Mouse (Mus musculus) myocyte (in vitro differentiated cells): ENCODE measurements at regions not wholly inside any gene's neighbourhood (a gene's known extent, or its start where the extent isn't known, plus 50 kb on each side); places are given as distances from the start of the nearest gene placed in this dataset.

Source experiments
- H3K27me3 ChIP-seq: one replicate; pipeline ENCODE4 v1.6.1; 2011; ENCODE audit not compliant: control insufficient read depth, insufficient read depth, insufficient read length
- H3K36me3 ChIP-seq: one replicate; pipeline ENCODE4 v1.6.1; 2011; ENCODE audit not compliant: control insufficient read depth, insufficient read depth
- H3K4me2 ChIP-seq: one replicate; pipeline ENCODE4 v1.6.1; 2011; ENCODE audit warnings: low read depth, control low read depth
- H3K4me3 ChIP-seq: one replicate; pipeline ENCODE4 v1.5.1; 2011; ENCODE audit warnings: mild to moderate bottlenecking, control low read depth, moderate library complexity
- H3K79me2 ChIP-seq: one replicate; pipeline ENCODE4 v1.6.1; 2011; ENCODE audit not compliant: control insufficient read depth, insufficient read depth
- H3ac ChIP-seq: one replicate; pipeline ENCODE4 v1.6.1; 2011; ENCODE audit not compliant: control insufficient read depth, insufficient read length
- CEBPB ChIP-seq: IDR thresholded peaks from 2 replicates; pipeline ENCODE4 v1.6.1; 2011; ENCODE audit warnings: mild to moderate bottlenecking, moderate library complexity; ENCODE audit not compliant: poor library complexity, insufficient read depth, severe bottlenecking
- E2F4 ChIP-seq: IDR thresholded peaks from one replicate; pipeline ENCODE4 v1.6.1; 2011; ENCODE audit warnings: mild to moderate bottlenecking, control low read depth, moderate library complexity; ENCODE audit not compliant: insufficient read depth
- MAX ChIP-seq: IDR thresholded peaks from one replicate; pipeline ENCODE4 v1.6.1; 2011; ENCODE audit warnings: low read depth, mild to moderate bottlenecking, control low read depth
- MYOD1 ChIP-seq, 3 experiments: IDR thresholded peaks; one replicate each; pipeline ENCODE4 v1.6.1; 2011; ENCODE audit warnings: control low read depth in 2 of 3, low read depth in 2 of 3, mild to moderate bottlenecking in 2 of 3, moderate library complexity in 1 of 3; ENCODE audit not compliant: insufficient read length in 2 of 3, control insufficient read depth in 1 of 3
- MYOG ChIP-seq, 3 experiments: IDR thresholded peaks; one replicate each; pipeline ENCODE4 v1.6.1; 2011; ENCODE audit warnings: control low read depth in 2 of 3, low read depth in 2 of 3, mild to moderate bottlenecking in 2 of 3; ENCODE audit not compliant: insufficient read length in 2 of 3, control insufficient read depth in 1 of 3, insufficient read depth in 1 of 3
- POLR2A ChIP-seq: IDR thresholded peaks from one replicate; pipeline ENCODE4 v1.6.1; 2011; ENCODE audit warnings: low read depth, mild to moderate bottlenecking, control low read depth, moderate library complexity; ENCODE audit not compliant: insufficient read length
- POLR2AphosphoS2 ChIP-seq: IDR thresholded peaks from one replicate; pipeline ENCODE4 v1.6.1; 2011; ENCODE audit warnings: low read depth, control low read depth; ENCODE audit not compliant: insufficient read length
- REST ChIP-seq: IDR thresholded peaks from one replicate; pipeline ENCODE4 v1.6.1; 2011; ENCODE audit warnings: mild to moderate bottlenecking, control low read depth, moderate library complexity; ENCODE audit not compliant: insufficient read depth, insufficient read length
- SRF ChIP-seq: IDR thresholded peaks from one replicate; pipeline ENCODE4 v1.6.1; 2011; ENCODE audit warnings: low read depth; ENCODE audit not compliant: control insufficient read depth, insufficient read length
- TCF12 ChIP-seq: IDR thresholded peaks from one replicate; pipeline ENCODE4 v1.6.1; 2011; ENCODE audit warnings: mild to moderate bottlenecking, control low read depth; ENCODE audit not compliant: poor library complexity, insufficient read depth, severe bottlenecking
- TCF3 ChIP-seq: IDR thresholded peaks from one replicate; pipeline ENCODE4 v1.6.1; 2011; ENCODE audit warnings: low read depth, control low read depth; ENCODE audit not compliant: insufficient read length
- USF1 ChIP-seq: IDR thresholded peaks from one replicate; pipeline ENCODE4 v1.6.1; 2011; ENCODE audit warnings: low read depth, mild to moderate bottlenecking, control low read depth, moderate library complexity

DNA sequence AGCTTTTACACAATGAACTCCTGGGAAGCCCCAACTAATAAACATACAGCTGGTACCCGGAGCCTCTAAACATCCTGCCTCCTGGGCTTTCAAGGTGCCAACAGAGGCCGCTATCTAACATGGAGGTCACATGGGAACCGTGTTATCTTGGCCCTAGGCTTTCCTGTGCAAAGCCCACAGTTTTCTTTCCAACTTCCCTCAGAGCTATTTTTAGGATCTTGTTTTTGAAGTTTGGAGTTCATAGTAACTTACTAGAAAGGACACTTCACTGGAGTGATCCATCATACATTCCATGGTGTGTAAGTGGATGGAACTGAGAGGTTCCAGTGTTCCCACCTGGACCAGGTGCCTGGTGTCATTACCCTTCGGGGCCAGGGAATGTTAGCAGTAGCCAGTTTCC is 220.6 kb downstream of the Gadd45g start:
- Histone ChIP-seq H3K4me3 (no peak overlapping the region), H3K79me2 (no peaks in the 10 kb centered on the region), H3K36me3 (no peaks in the 10 kb centered on the region), H3K4me2 (no peak overlapping the region), H3K27me3 (no peaks in the 10 kb centered on the region), H3ac (no peak overlapping the region)
- TF ChIP-seq CEBPB, result no peak
- no peak for TF ChIP-seq REST
- no peak for TF ChIP-seq TCF3
- TF ChIP-seq POLR2A, result no peak
- no peak for TF ChIP-seq POLR2AphosphoS2
- no peak for TF ChIP-seq USF1
- no peak for TF ChIP-seq MAX
- no peak for TF ChIP-seq MYOG (IDR thresholded peaks at IDR 0.05; ENCODE audit: control insufficient read depth in 1 of 3, insufficient read depth in 1 of 3, insufficient read length in 2 of 3, low read depth in 2 of 3)
- no peak for TF ChIP-seq SRF
- no peak for TF ChIP-seq TCF12
- no peak for TF ChIP-seq E2F4
- TF ChIP-seq MYOD1 (IDR thresholded peaks at IDR 0.05; ENCODE audit: control insufficient read depth in 1 of 3, insufficient read length in 2 of 3, low read depth in 2 of 3), result no peak

GRCm38 (mm10) chr13:52068886-52069439 is 222.5 kb downstream of the Gadd45g start:
- H3K27me3 ChIP-seq, result no peaks in the 10 kb centered on the region
- no peaks in the 10 kb centered on the region for H3K36me3 ChIP-seq
- no peak overlapping the region for H3K4me2 ChIP-seq
- H3ac ChIP-seq, result no peak overlapping the region
- H3K79me2 ChIP-seq, result no peaks in the 10 kb centered on the region
- H3K4me3 ChIP-seq, result no peak overlapping the region
- TF ChIP-seq MYOD1 (IDR thresholded peaks at IDR 0.05; ENCODE audit: control insufficient read depth in 1 of 3, insufficient read length in 2 of 3, low read depth in 2 of 3) (no peak), USF1 (no peak), MAX (no peak), POLR2AphosphoS2 (no peak), TCF12 (no peak), CEBPB (no peak), TCF3 (no peak), POLR2A (no peak), SRF (no peak), MYOG (IDR thresholded peaks at IDR 0.05; ENCODE audit: control insufficient read depth in 1 of 3, insufficient read depth in 1 of 3, insufficient read length in 2 of 3, low read depth in 2 of 3) (no peak), REST (no peak), E2F4 (no peak)

DNA sequence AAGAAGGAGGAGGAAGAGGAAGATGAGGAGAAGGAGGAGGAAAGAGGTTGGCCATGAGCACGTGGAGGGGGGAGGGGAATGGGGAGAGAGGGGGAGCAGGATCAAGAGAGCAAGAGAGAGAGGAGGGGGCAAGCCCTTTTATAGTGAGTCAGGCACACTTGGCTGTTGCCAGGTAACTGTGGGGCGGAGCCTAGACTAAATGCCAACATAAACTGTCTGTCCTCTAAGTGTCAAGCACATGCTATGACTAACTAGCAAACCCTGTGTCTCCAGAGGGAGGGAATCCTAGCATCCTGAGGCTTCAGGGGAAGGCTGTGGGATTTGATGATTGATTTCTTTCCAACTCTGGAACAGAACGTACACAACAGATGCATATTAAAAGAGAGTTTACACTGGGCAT is 223.2 kb downstream of the Gadd45g start:
- H3K4me3 ChIP-seq, result no peak overlapping the region
- H3K79me2 ChIP-seq, result no peaks in the 10 kb centered on the region
- TF ChIP-seq POLR2A (no peak), MYOD1 (IDR thresholded peaks at IDR 0.05; ENCODE audit: control insufficient read depth in 1 of 3, insufficient read length in 2 of 3, low read depth in 2 of 3) (no peak), REST (no peak), TCF3 (no peak), POLR2AphosphoS2 (no peak), TCF12 (no peak), SRF (no peak), MAX (no peak), MYOG (IDR thresholded peaks at IDR 0.05; ENCODE audit: control insufficient read depth in 1 of 3, insufficient read depth in 1 of 3, insufficient read length in 2 of 3, low read depth in 2 of 3) (no peak), USF1 (no peak), CEBPB (no peak), E2F4 (no peak)
- no peak overlapping the region for H3ac ChIP-seq
- H3K27me3 ChIP-seq, result no peaks in the 10 kb centered on the region
- no peaks in the 10 kb centered on the region for H3K36me3 ChIP-seq
- no peak overlapping the region for H3K4me2 ChIP-seq

DNA sequence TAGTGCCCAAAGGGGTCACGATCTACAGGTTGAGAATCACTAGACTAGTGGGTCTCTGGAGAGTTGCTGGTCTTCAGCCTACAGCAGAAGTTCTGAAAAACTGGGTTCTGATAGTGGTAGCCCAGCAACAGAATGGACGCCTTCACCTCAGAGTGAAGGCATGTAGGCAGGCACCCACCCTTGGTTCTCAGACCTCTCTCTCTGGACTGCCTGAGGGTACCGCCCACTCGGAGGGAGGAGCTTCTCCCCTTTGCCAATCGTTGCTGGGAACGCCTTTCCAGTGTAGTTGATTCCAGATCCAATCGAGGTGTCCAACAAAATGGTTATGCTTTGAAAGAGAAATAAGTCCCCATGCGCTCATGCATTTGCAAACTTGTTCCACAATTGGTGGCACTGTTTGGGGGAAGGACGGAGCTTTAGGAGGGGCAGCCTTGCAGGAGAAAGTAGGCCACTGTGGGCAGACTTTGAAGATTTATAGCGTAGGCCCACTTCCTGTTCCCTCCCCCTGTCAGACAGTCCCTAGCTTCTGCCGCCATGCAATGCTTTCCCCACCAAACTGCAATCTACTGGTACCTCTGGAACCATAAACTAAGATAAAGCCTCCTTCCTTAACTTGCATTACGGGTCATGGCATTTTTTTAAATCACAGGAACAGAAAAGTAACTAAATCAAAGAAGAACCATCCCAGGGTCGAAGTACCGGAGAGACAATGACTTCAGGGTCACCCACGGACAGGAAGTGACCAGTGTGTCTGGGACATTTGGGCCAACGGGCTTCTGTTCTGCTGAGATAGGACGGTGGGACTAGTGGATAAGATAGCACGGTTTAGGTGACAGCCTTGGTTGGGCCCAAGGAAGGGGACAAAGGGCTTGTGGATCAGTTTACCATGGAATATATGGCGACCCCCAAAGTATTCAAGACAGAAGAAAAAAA is 224.5 kb downstream of the Gadd45g start:
- Histone ChIP-seq H3K4me3 (no peak overlapping the region), H3K79me2 (no peaks in the 10 kb centered on the region), H3K27me3 (no peaks in the 10 kb centered on the region), H3K36me3 (no peaks in the 10 kb centered on the region), H3ac (no peak overlapping the region), H3K4me2 (no peak overlapping the region)
- no peak for TF ChIP-seq REST

- H3K4me3 ChIP-seq, result no peak overlapping the region
- TF ChIP-seq E2F4, result no peak
- TF ChIP-seq MAX, result no peak
- TF ChIP-seq MYOG (IDR thresholded peaks at IDR 0.05; ENCODE audit: control insufficient read depth in 1 of 3, insufficient read depth in 1 of 3, insufficient read length in 2 of 3, low read depth in 2 of 3), result no peak
- TF ChIP-seq USF1, result no peak
- TF ChIP-seq MYOD1 (IDR thresholded peaks at IDR 0.05; ENCODE audit: control insufficient read depth in 1 of 3, insufficient read length in 2 of 3, low read depth in 2 of 3), result no peak
- TF ChIP-seq CEBPB, result no peak
- H3K27me3 ChIP-seq, result no peaks in the 10 kb centered on the region
- H3ac ChIP-seq, result no peak overlapping the region
- H3K4me2 ChIP-seq, result no peak overlapping the region
- H3K36me3 ChIP-seq, result no peaks in the 10 kb centered on the region
- H3K79me2 ChIP-seq, result no peaks in the 10 kb centered on the region
Measured at GRCm38 (mm10) chr13:52077616-52078015, 231.1 kb downstream of the Gadd45g start.
